Mouse (Mus musculus) thymus, adult 2 months (tissue): ENCODE data around the gene Tmem132d. TPM values are rescaled to one million over a fixed set of nuclear protein-coding genes. Genes with fewer than 3 reads are reported as not detected.

Experiments used
- DNase-seq: peaks from one replicate; pipeline ENCODE4 v3.0.0; 2021
- H3K27ac ChIP-seq: fragments of 200-500 bp; 2 replicates; pipeline ENCODE4 v1.5.1; 2012; ENCODE audit warnings: low read length, control low read depth; ENCODE audit not compliant: control insufficient read depth, insufficient read depth
- H3K27me3 ChIP-seq: fragments of 200-500 bp; 2 replicates; pipeline ENCODE4 v1.6.1; 2012; ENCODE audit warnings: mild to moderate bottlenecking, low read length, moderate library complexity, mixed read lengths; ENCODE audit not compliant: control insufficient read depth, insufficient read depth
- H3K36me3 ChIP-seq: fragments of 200-500 bp; 2 replicates; pipeline ENCODE4 v1.6.1; 2012; ENCODE audit warnings: mild to moderate bottlenecking, low read length, moderate library complexity; ENCODE audit not compliant: control insufficient read depth, insufficient read depth
- H3K4me1 ChIP-seq: fragments of 200-500 bp; replicated peaks from 2 replicates; pipeline ENCODE4 v1.6.1; 2012; ENCODE audit warnings: low read length; ENCODE audit not compliant: control insufficient read depth, insufficient read depth
- H3K4me3 ChIP-seq: fragments of 200-500 bp; 2 replicates; pipeline ENCODE4 v1.5.1; 2012; ENCODE audit warnings: mild to moderate bottlenecking, low read length, control low read depth, moderate library complexity; ENCODE audit not compliant: control insufficient read depth, insufficient read depth
- CTCF ChIP-seq: fragments of 200-500 bp; IDR thresholded peaks from 2 replicates; pipeline ENCODE4 v1.5.1; 2012; ENCODE audit warnings: mild to moderate bottlenecking, control low read depth, low read length, moderate library complexity, borderline replicate concordance; ENCODE audit not compliant: control insufficient read depth, poor library complexity, insufficient read depth; ENCODE audit errors: extremely low read depth
- POLR2A ChIP-seq: fragments of 200-500 bp; IDR thresholded peaks from 2 replicates; pipeline ENCODE4 v1.6.1; 2012; ENCODE audit warnings: mild to moderate bottlenecking, low read length, control low read depth, moderate library complexity; ENCODE audit not compliant: control insufficient read depth, poor library complexity, insufficient read depth; ENCODE audit errors: extremely low read depth
- WGBS: fragments of 180-500 bp; shearing (Covaris S2); methylation state at CpG from one replicate; pipeline ENCODE4 v1.1.7; 2018; 5-methylcytosine and 5-hydroxymethylcytosine counted together
- polyA plus RNA-seq: library from polyadenylated mRNA; depleted of rRNA; stranded (reverse); fragments of >200 nt; gene quantifications from 2 replicates; pipeline ENCODE4 v1.2.3, GENCODE M21; 2012; rRNA removed

Gene Tmem132d
- 0.06 and 0.07 TPM in 2 replicates for polyA plus RNA-seq

GRCm38 (mm10) chr5:128432916-128433315 lies at the start of gene Tmem132d:
Tmem132d (minus strand) TSS chr5:128433077.
- Histone ChIP-seq H3K27ac (no peak within 1 kb of the TSS), H3K36me3 (no peaks in the 10 kb centered on the region), H3K4me3 (no peak within 1 kb of the TSS), H3K27me3 (no peaks in the 10 kb centered on the region), H3K4me1 (no peaks in the 10 kb centered on the region)
- no peak for DNase-seq
- WGBS = 8% methylated on average over 40 of the region's 40 CpGs
- TF ChIP-seq POLR2A = no peak
- no peak for TF ChIP-seq CTCF

- DNase-seq = no peak
- no peak overlapping the region for H3K4me3 ChIP-seq
- 78% methylated on average over 6 of the region's 6 CpGs for WGBS
Measured at GRCm38 (mm10) chr5:128480816-128481215, 47.9 kb upstream of the Tmem132d start.

GRCm38 (mm10) chr5:128475372-128475771 lies 42.5 kb upstream of the Tmem132d start:
- H3K27me3 ChIP-seq = no peaks in the 10 kb centered on the region
- H3K4me1 ChIP-seq = no peaks in the 10 kb centered on the region
- H3K27ac ChIP-seq = no peak overlapping the region
- DNase-seq = no peak
- 63% methylated on average over 8 of the region's 8 CpGs for WGBS
- TF ChIP-seq CTCF (no peak), POLR2A (no peak)
- H3K36me3 ChIP-seq = no peaks in the 10 kb centered on the region
- no peak overlapping the region for H3K4me3 ChIP-seq

More at GRCm38 (mm10) chr5:128480816-128481215, 47.9 kb upstream of the Tmem132d start:
- Histone ChIP-seq H3K36me3 (no peaks in the 10 kb centered on the region), H3K4me1 (no peaks in the 10 kb centered on the region), H3K27ac (no peak overlapping the region), H3K27me3 (no peaks in the 10 kb centered on the region)
- TF ChIP-seq POLR2A (no peak), CTCF (no peak)

- Histone ChIP-seq H3K4me1 (no peaks in the 10 kb centered on the region), H3K36me3 (no peaks in the 10 kb centered on the region), H3K4me3 (no peak overlapping the region), H3K27me3 (no peaks in the 10 kb centered on the region), H3K27ac (no peak overlapping the region)
- TF ChIP-seq POLR2A (no peak), CTCF (no peak)
- no peak for DNase-seq
- 84% methylated on average over 14 of the region's 14 CpGs for WGBS
Measured at GRCm38 (mm10) chr5:128469812-128470211, 36.9 kb upstream of the Tmem132d start.

- no peak for TF ChIP-seq POLR2A
- TF ChIP-seq CTCF = no peak
- DNase-seq = no peak
- Histone ChIP-seq H3K4me3 (no peak overlapping the region), H3K27ac (no peak overlapping the region), H3K36me3 (no peaks in the 10 kb centered on the region), H3K4me1 (no peaks in the 10 kb centered on the region), H3K27me3 (no peaks in the 10 kb centered on the region)
- WGBS = 19% methylated on average over 9 of the region's 9 CpGs
Measured at GRCm38 (mm10) chr5:128464514-128464913, 31.6 kb upstream of the Tmem132d start.

- TF ChIP-seq CTCF (no peak), POLR2A (no peak)
- Histone ChIP-seq H3K27ac (no peak overlapping the region), H3K4me1 (no peaks in the 10 kb centered on the region), H3K4me3 (no peak overlapping the region), H3K27me3 (no peaks in the 10 kb centered on the region), H3K36me3 (no peaks in the 10 kb centered on the region)
- no peak for DNase-seq
- WGBS = 49% methylated on average over 3 of the region's 3 CpGs
Measured at GRCm38 (mm10) chr5:128460605-128461004, 27.7 kb upstream of the Tmem132d start.

- H3K27me3 ChIP-seq = no peaks in the 10 kb centered on the region
- no peak overlapping the region for H3K27ac ChIP-seq
- no peaks in the 10 kb centered on the region for H3K36me3 ChIP-seq
- no peak for DNase-seq
- 75% methylated on average over 12 of the region's 12 CpGs for WGBS
- H3K4me1 ChIP-seq = no peaks in the 10 kb centered on the region
- TF ChIP-seq POLR2A (no peak), CTCF (no peak)
- no peak overlapping the region for H3K4me3 ChIP-seq
Measured at GRCm38 (mm10) chr5:128455732-128456131, 22.9 kb upstream of the Tmem132d start.
